Mouse (Mus musculus) liver (tissue): ENCODE data around the gene Nhsl2.
"Not testable (repeated sequence)": the region's sequence is repeated elsewhere in the genome, so short reads cannot be mapped to it uniquely, and the experiment has no call there.

ENCODE experiments used
- DNase-seq: peaks from one replicate; pipeline ENCODE4 v3.0.0-alpha.2; 2020; ENCODE audit warnings: mixed read lengths

Gene Nhsl2

GRCm38 (mm10) chrX:102094381-102094904 is 245.3 kb downstream of the Nhsl2 start:
- no peak for DNase-seq

DNA sequence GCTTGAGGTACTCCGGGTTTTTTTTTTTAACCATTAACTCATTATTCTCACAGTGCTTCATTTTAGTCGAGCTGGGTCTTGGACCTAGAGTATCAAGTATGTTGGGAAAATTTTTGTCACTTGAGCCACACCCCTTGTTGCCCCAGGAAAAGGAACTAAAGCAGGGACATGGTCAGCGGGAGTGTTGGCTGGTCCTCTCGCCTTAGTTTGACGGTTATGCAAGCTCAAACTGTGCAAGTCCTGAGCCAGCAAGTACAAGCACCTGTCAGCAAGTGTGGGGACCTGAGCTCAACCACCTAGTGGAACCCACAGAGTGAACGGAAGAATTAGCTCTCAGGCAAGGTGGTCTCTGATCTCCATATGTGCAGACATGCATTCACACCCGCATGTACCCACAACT is 252.7 kb downstream of the Nhsl2 start:
- DNase-seq = no peak

GRCm38 (mm10) chrX:102103830-102104229 is 254.6 kb downstream of the Nhsl2 start:
- peak; percentile 17 for DNase-seq

DNA sequence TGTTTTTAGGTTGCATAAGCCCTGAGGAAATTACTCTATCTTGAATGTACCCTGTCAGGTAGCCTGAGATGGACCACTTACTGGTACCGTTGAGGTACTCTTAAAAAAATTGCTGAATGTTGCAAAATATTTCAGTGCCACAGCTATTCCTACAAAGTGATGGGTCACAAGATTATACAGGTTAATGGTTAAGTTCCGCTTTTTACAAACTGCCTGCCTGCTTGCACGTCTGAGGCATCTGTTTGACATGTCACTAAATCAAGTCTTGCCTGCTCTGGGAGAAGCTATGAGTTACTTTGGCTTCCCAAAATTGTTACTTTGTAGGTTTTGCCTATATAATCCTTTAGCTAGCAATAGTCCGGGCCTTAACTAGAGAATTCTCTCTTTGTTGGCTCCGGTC is 260.2 kb downstream of the Nhsl2 start:
- DNase-seq = not testable (repeated sequence)

GRCm38 (mm10) chrX:102115676-102116075 is 266.5 kb downstream of the Nhsl2 start:
- no peak for DNase-seq

GRCm38 (mm10) chrX:102119042-102119864 is 270.1 kb downstream of the Nhsl2 start, which contains the start of gene Pin4:
TSS of gene Pin4 (plus strand) at chrX:102119447.
- peak; percentile 93 for DNase-seq

- DNase-seq = no peak
Observed at GRCm38 (mm10) chrX:102121321-102121720, 272.1 kb downstream of the Nhsl2 start.

- DNase-seq = no peak
Observed at GRCm38 (mm10) chrX:102141157-102141556, 292.0 kb downstream of the Nhsl2 start.
